Mouse (Mus musculus) heart, embryonic 16.5 days (tissue): ENCODE data around the gene Glis1. TPM values are rescaled to one million over a fixed set of nuclear protein-coding genes. Genes with fewer than 3 reads are reported as not detected.

Experiments
- ATAC-seq: fragments of 200-750 bp; cut with Nextera tagmentation; replicated peaks from 2 replicates; pipeline ENCODE4 v1.8.0; 2017; ENCODE audit warnings: moderate number of reproducible peaks; ENCODE audit not compliant: insufficient read depth, low FRiP score; ENCODE audit errors: extremely low read depth
- H3K27ac ChIP-seq: fragments of 300-500 bp; sonication (generic); 2 replicates; pipeline ENCODE4 v1.5.1; 2014; ENCODE audit warnings: mild to moderate bottlenecking, low read length, control low read depth, moderate library complexity
- H3K27me3 ChIP-seq: fragments of 300-500 bp; sonication (generic); 2 replicates; pipeline ENCODE4 v1.6.1; 2014; ENCODE audit warnings: low read length, mixed read lengths; ENCODE audit not compliant: control insufficient read depth, insufficient read depth
- H3K36me3 ChIP-seq: fragments of 300-500 bp; sonication (generic); 2 replicates; pipeline ENCODE4 v1.6.1; 2014; ENCODE audit not compliant: control insufficient read depth, insufficient read depth
- H3K4me1 ChIP-seq: fragments of 300-500 bp; sonication (generic); 2 replicates; pipeline ENCODE4 v1.6.1; 2014; ENCODE audit warnings: low read length, mixed read lengths; ENCODE audit not compliant: control insufficient read depth, insufficient read depth
- H3K4me2 ChIP-seq: fragments of 300-500 bp; sonication (generic); 2 replicates; pipeline ENCODE4 v1.6.1; 2014; ENCODE audit warnings: low read depth, mild to moderate bottlenecking, control low read depth, low read length
- H3K4me3 ChIP-seq: fragments of 300-500 bp; sonication (generic); 2 replicates; pipeline ENCODE4 v1.5.1; 2014; ENCODE audit warnings: mild to moderate bottlenecking, control low read depth, low read length
- H3K9ac ChIP-seq: fragments of 300-500 bp; sonication (generic); 2 replicates; pipeline ENCODE4 v1.6.1; 2014; ENCODE audit warnings: low read length, control low read depth
- H3K9me3 ChIP-seq: fragments of 300-500 bp; sonication (generic); replicated peaks from 2 replicates; pipeline ENCODE4 v1.6.1; 2016; ENCODE audit warnings: low read length; ENCODE audit not compliant: control insufficient read depth
- WGBS: fragments of 180-500 bp; shearing (Covaris S2); extraction: QIAGEN DNeasy Blood & Tissue Kit; methylation state at CpG from one replicate; pipeline ENCODE4 v1.1.7; 2014; 5-methylcytosine and 5-hydroxymethylcytosine counted together
- polyA plus RNA-seq: library from polyadenylated mRNA; unstranded; fragments of >200 nt; fragmentation: Nextera tagmentation; extraction: Ambion mirVana; gene quantifications from 2 replicates; pipeline ENCODE4 v1.2.1, GENCODE M21; 2015

The Glis1 gene
- polyA plus RNA-seq, 1 experiment from 2014 or later = 0.16 TPM

DNA sequence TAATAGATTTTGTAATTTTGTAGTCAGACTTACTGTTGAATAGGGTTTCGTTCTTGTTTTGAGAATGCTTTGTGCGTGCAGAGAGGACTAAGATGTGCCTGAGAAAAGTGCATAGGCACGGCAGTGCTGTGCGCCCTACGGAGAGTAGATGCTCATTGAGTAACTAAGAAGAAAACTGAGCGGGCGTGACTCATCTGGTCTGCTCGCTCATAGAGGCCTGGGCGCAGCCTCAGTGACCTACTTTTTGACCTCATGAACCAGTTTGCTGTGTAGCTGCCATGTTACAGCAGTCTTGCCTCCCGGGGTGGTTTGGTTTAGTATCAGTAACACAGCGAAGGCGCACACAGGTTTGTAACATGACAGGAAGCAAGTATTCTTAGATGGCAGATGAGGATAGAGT, 8.8 kb upstream of the Glis1 start:
- ATAC-seq = no peak
- WGBS = 91% methylated on average over 12 of the region's 12 CpGs

DNA sequence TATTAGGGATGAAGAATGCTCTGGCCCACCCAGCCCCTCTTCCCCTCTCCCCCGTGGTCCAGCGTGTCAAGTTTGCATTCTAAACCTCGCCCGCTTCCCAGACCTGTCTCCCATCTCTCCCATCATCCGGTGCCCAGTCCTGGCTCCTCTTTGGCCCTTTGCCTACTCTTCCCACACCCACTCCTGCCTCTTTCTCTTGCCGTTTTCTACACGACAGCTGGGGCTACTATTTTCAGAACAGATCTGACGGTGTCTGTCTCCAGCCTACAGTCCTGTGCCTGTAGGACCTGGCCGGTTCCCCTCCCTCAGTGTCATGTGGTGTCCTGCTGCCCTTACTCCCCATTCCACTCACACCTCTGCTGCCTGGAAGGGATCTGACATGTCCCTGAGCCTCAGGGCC, 7.8 kb upstream of the Glis1 start:
- Histone ChIP-seq H3K4me2 (no peak overlapping the region), H3K4me1 (no peaks in the 10 kb centered on the region), H3K4me3 (no peak overlapping the region), H3K9me3 (no peaks in the 10 kb centered on the region), H3K27me3 (peaks cover 5% of the 10 kb centered on the region), H3K36me3 (no peaks in the 10 kb centered on the region), H3K9ac (no peak overlapping the region), H3K27ac (no peak overlapping the region)
- WGBS = 57% methylated on average over 9 of the region's 9 CpGs
- ATAC-seq = no peak

More for the DNA sequence above, 8.8 kb upstream of the Glis1 start:
- H3K9ac ChIP-seq = no peak overlapping the region
- H3K4me2 ChIP-seq = no peak overlapping the region
- H3K27me3 ChIP-seq = peaks cover 11% of the 10 kb centered on the region
- H3K4me1 ChIP-seq = 0 out of 2 replicates have a peak, but pooled peaks cover 2% of the 10 kb centered on the region
- no peak overlapping the region for H3K27ac ChIP-seq
- H3K4me3 ChIP-seq = no peak overlapping the region
- no peaks in the 10 kb centered on the region for H3K9me3 ChIP-seq
- no peaks in the 10 kb centered on the region for H3K36me3 ChIP-seq

DNA sequence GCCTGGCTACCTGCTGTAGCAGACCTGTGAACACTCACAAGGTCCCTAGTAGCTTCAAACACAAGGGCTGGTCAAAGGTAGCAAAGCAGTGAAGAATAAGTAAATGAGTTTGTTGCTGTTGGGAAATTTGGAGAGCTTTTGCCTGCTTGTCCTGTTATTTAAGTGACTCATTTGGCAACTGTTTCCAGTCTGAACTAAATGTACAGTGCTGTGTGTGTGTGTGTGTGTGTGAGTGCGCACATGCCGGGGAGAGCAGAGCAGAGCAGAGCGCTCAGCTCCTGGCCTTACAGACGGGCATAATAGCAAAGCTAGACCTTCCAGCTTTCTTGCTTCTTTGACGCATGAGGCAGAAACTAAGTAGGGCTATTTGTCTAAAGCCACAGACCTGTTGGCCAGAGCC, 1.7 kb upstream of the Glis1 start:
- no peak overlapping the region for H3K27ac ChIP-seq
- no peaks in the 10 kb centered on the region for H3K9me3 ChIP-seq
- H3K36me3 ChIP-seq = no peaks in the 10 kb centered on the region
- no peak overlapping the region for H3K9ac ChIP-seq
- ATAC-seq = no peak
- H3K4me2 ChIP-seq = no peak overlapping the region
- 83% methylated on average over 5 of the region's 5 CpGs for WGBS
- H3K27me3 ChIP-seq = peaks cover 46% of the 10 kb centered on the region
- peaks cover 9% of the 10 kb centered on the region; the same call in 1 of the 2 replicates for H3K4me1 ChIP-seq
- no peak overlapping the region for H3K4me3 ChIP-seq

DNA sequence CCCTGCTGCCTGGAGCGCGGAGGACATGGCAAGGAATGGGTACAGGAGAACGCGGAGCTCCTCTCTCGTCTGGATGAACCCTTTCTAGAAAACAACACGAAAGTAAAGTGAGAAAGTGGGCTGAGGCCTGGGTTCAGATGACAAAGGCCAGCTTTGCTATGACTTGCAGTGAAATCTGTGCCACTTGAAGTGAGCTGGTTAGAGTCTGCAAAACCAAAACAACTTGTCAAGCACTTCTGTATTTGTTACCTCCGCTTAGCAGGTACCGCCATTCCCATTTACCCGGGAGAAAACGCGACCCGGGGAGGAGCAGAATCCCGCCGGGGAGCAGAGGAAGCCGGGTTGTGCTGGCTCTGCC, 414 bp upstream of the Glis1 start:
- Histone ChIP-seq H3K4me3 (peak overlapping the region; percentile 66), H3K9me3 (no peaks in the 10 kb centered on the region), H3K4me1 (peaks cover 9% of the 10 kb centered on the region; the same call in 1 of the 2 replicates), H3K27ac (no peak overlapping the region), H3K9ac (peak overlapping the region; percentile 62), H3K36me3 (no peaks in the 10 kb centered on the region), H3K27me3 (peaks cover 58% of the 10 kb centered on the region), H3K4me2 (peak overlapping the region; percentile 78)
- 5% methylated on average over 15 of the region's 15 CpGs for WGBS
- no peak for ATAC-seq

DNA sequence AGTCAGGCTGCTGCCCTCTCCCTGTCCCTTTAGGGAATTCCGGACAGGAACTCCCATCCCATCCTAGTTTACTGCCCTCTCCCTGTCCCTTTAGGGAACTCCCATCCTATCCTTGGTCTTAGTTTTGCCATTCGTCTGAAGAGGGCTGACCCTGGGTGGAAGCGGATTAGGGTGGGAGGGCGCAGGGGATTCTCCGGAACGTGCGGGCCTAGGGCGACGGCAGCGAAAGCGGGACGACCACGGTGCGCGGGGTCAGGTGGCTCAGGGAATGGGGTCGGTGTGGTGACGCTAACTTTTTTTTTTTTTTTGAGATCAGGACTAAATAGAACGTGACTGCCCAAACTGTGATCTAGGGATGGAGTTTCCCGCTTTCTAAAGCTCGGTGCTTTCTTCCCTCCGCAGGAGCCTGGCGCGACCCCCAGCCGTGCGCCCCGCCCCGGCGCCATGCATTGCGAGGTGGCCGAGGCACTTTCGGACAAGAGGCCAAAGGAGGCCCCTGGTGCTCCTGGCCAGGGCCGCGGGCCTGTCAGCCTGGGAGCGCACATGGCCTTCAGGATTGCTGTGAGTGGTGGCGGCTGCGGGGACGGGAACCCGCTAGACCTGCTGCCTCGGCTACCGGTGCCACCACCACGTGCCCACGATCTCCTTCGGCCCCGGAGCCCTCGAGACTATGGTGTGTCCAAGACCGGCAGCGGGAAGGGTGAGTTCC, 1.0 kb downstream of the Glis1 start:
- Histone ChIP-seq H3K4me2 (peak overlapping the region; percentile 78), H3K27ac (no peak overlapping the region), H3K36me3 (no peaks in the 10 kb centered on the region), H3K9ac (no peak overlapping the region; the same call in 1 of the 2 replicates), H3K4me3 (peak overlapping the region; percentile 66), H3K4me1 (peaks cover 9% of the 10 kb centered on the region; the same call in 1 of the 2 replicates), H3K9me3 (no peaks in the 10 kb centered on the region), H3K27me3 (peaks cover 65% of the 10 kb centered on the region)
- ATAC-seq = no peak
- WGBS = 3% methylated on average over 47 of the region's 47 CpGs

DNA sequence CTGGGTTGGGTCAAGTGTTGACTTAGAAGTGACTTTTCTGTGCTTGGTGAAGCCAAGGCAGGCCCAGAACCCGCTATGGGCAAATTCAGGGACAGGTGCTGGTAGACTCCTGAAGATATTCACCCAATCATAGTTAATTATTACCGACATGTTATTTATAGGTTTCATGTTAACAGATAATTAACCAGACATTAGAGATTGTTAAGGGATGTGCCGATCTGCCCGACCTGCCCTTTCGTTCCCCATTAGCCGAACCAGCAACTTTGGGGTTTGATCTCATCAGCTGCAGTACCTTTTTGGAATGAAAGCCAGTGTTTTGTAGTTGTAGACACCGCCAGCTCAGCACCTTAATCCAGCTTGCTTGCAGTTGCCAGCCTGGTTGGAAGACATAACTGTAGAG, 2.1 kb downstream of the Glis1 start:
- Histone ChIP-seq H3K36me3 (no peaks in the 10 kb centered on the region), H3K4me2 (no peak overlapping the region), H3K9ac (no peak overlapping the region), H3K9me3 (no peaks in the 10 kb centered on the region), H3K27ac (no peak overlapping the region), H3K27me3 (peaks cover 74% of the 10 kb centered on the region), H3K4me3 (no peak overlapping the region), H3K4me1 (peaks cover 9% of the 10 kb centered on the region; the same call in 1 of the 2 replicates)
- ATAC-seq = no peak
- WGBS = 90% methylated on average over 7 of the region's 7 CpGs

DNA sequence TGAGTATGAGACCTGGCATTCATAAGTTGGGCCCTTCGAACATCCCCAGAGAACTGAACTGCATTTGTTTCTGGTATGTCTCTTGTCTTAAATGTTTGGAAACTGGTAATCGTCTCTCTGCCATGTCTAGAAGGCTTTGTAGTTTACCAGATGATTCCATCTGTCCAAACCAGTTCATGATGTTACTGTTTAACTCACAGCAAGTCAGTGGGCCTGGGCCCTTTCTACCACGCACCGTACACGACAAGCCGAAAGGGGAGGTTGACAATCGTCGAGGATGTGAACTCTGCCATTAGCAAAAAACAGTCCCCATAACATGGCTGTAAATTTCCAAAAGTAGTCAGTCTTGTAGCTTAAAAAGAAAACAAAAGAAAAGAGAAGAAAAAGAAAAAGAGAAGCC, 4.3 kb downstream of the Glis1 start:
- H3K4me1 ChIP-seq = peaks cover 9% of the 10 kb centered on the region; the same call in 1 of the 2 replicates
- WGBS = 90% methylated on average over 8 of the region's 8 CpGs
- peaks cover 66% of the 10 kb centered on the region for H3K27me3 ChIP-seq
- no peak overlapping the region for H3K4me3 ChIP-seq
- H3K9ac ChIP-seq = no peak overlapping the region
- no peaks in the 10 kb centered on the region for H3K9me3 ChIP-seq
- no peak for ATAC-seq
- no peaks in the 10 kb centered on the region for H3K36me3 ChIP-seq
- no peak overlapping the region for H3K4me2 ChIP-seq
- no peak overlapping the region for H3K27ac ChIP-seq

DNA sequence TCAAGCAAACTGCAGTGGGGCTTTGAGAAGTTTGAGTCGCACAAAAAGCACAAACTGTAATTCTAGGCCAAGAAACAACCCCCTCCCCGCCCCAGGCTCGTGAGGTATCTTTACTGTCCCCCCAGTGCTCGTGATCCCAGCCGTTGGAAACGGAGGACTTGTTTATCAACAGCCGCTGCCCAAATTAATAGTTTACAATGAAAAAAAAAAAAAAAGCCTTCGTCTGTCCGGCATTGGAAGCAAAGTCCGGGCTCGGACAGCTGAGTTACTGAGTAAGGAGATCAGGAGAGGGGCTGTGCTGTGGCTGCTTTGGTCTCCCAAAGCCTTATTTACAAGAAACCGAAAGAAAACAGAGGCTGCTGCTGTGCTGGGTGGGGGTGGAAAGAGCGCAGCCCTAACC, 5.9 kb downstream of the Glis1 start:
- Histone ChIP-seq H3K27ac (no peak overlapping the region), H3K36me3 (no peaks in the 10 kb centered on the region), H3K27me3 (peaks cover 66% of the 10 kb centered on the region), H3K4me1 (peaks cover 3% of the 10 kb centered on the region; the same call in 1 of the 2 replicates), H3K4me3 (peak overlapping the region; percentile 47), H3K9ac (peak overlapping the region; percentile 25; the same call in 1 of the 2 replicates), H3K9me3 (peaks cover 4% of the 10 kb centered on the region), H3K4me2 (peak overlapping the region; percentile 64)
- 22% methylated on average over 13 of the region's 13 CpGs for WGBS
- ATAC-seq = no peak

DNA sequence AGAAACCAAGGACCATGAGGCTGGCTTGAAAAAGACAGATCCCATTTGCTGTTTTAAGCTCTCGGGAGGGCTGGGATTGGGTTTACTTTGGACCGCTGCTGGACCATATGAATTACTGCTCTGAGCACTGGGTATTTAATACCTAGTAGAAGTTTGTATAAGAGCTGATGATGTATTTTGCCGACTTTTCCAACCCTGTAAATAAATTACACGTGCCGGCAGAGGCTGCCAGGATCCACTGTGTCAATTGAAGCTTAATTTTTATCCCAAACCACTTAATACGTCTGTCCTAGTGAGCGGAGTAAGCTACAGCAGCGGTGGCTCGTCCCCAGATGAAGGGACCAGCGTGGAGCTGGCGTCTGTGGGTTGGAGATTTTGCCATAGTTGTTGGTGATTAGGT, 7.9 kb downstream of the Glis1 start:
- Histone ChIP-seq H3K4me2 (no peak overlapping the region), H3K27me3 (peaks cover 51% of the 10 kb centered on the region), H3K36me3 (no peaks in the 10 kb centered on the region), H3K4me3 (no peak overlapping the region), H3K4me1 (no peaks in the 10 kb centered on the region), H3K9ac (no peak overlapping the region), H3K27ac (no peak overlapping the region), H3K9me3 (peaks cover 4% of the 10 kb centered on the region)
- WGBS = 72% methylated on average over 11 of the region's 11 CpGs
- no peak for ATAC-seq
